Mouse (Mus musculus) adrenal gland, postnatal 25 days (tissue): ENCODE measurements around the gene Vsx2. TPM values are rescaled to one million over a fixed set of nuclear protein-coding genes. Genes with fewer than 3 reads are reported as not detected.

ENCODE experiments used
- total RNA-seq: library from RNA; stranded (reverse); gene quantifications from 2 replicates; pipeline ENCODE4 v1.2.3, GENCODE M21; 2021

Vsx2 gene
- total RNA-seq, 1 experiment from 2014 or later = not detected

Other genes with a start within 250 kb of the Vsx2 start
- gene Coq6, start 208.1 kb upstream of the Vsx2 start, total RNA-seq = 53.9 and 67.3 TPM in 2 replicates
- 2.9 and 3.0 TPM in 2 replicates for gene Fam161b, start 207.9 kb upstream of the Vsx2 start, total RNA-seq
- gene Entpd5, start 160.7 kb upstream of the Vsx2 start, total RNA-seq = 137 and 159 TPM in 2 replicates
- gene Bbof1, start 160.7 kb upstream of the Vsx2 start, total RNA-seq = 3.5 and 4.3 TPM in 2 replicates
- 17.9 and 19.3 TPM in 2 replicates for gene Rnf113a2, start 152.6 kb upstream of the Vsx2 start, total RNA-seq
- gene Aldh6a1, start 118.8 kb upstream of the Vsx2 start, total RNA-seq = 156 and 187 TPM in 2 replicates
- 18.1 and 18.5 TPM in 2 replicates for gene Lin52, start 118.3 kb upstream of the Vsx2 start, total RNA-seq
- 18.1 and 21.0 TPM in 2 replicates for gene Abcd4, start 47.7 kb downstream of the Vsx2 start, total RNA-seq
- not detected in 2 replicates for gene Vrtn, start 71.3 kb downstream of the Vsx2 start, total RNA-seq
- not detected in 2 replicates for gene Syndig1l, start 129.1 kb downstream of the Vsx2 start, total RNA-seq
- gene Npc2, start 203.4 kb downstream of the Vsx2 start, total RNA-seq = 68.1 and 74.3 TPM in 2 replicates
- gene Isca2, start 203.5 kb downstream of the Vsx2 start, total RNA-seq = 67.6 and 83.1 TPM in 2 replicates